Mouse (Mus musculus) hindbrain, embryonic 14.5 days (tissue): ENCODE data around the gene Pax9. TPM values are rescaled to one million over a fixed set of nuclear protein-coding genes. Genes with fewer than 3 reads are reported as not detected.
A peak's percentile ranks its signal among the peaks of the same experiment; 100 is the strongest.

Source experiments
- ATAC-seq: fragments of 200-750 bp; cut with Nextera tagmentation; 2 replicates; pipeline ENCODE4 v1.8.0; 2017; ENCODE audit warnings: moderate number of reproducible peaks, mild to moderate bottlenecking, moderate TSS enrichment, moderate library complexity; ENCODE audit not compliant: low FRiP score
- DNase-seq: peaks from one replicate; pipeline ENCODE4 v3.0.0-alpha.2; 2015; ENCODE audit warnings: low spot score
- H3K27ac ChIP-seq: fragments of 300-500 bp; sonication (generic); 2 replicates; pipeline ENCODE4 v1.5.1; 2014; ENCODE audit warnings: mild to moderate bottlenecking, moderate library complexity
- H3K27me3 ChIP-seq: fragments of 300-500 bp; sonication (generic); 2 replicates; pipeline ENCODE4 v1.6.1; 2014; ENCODE audit warnings: mild to moderate bottlenecking, low read length, mixed read lengths; ENCODE audit not compliant: control insufficient read depth, insufficient read depth
- H3K36me3 ChIP-seq: fragments of 300-500 bp; sonication (generic); replicated peaks from 2 replicates; pipeline ENCODE4 v1.6.1; 2014; ENCODE audit not compliant: control insufficient read depth, insufficient read depth
- H3K4me1 ChIP-seq: fragments of 300-500 bp; sonication (generic); replicated peaks from 2 replicates; pipeline ENCODE4 v1.6.1; 2014; ENCODE audit warnings: antibody characterized with exemption, low read length, mixed read lengths; ENCODE audit not compliant: control insufficient read depth, insufficient read depth
- H3K4me2 ChIP-seq: fragments of 300-500 bp; sonication (generic); replicated peaks from 2 replicates; pipeline ENCODE4 v1.6.1; 2014; ENCODE audit warnings: mild to moderate bottlenecking, moderate library complexity
- H3K4me3 ChIP-seq: fragments of 300-500 bp; sonication (generic); replicated peaks from 2 replicates; pipeline ENCODE4 v1.5.1; 2014; ENCODE audit warnings: mild to moderate bottlenecking, low read length
- H3K9ac ChIP-seq: fragments of 300-500 bp; sonication (generic); 2 replicates; pipeline ENCODE4 v1.6.1; 2014
- H3K9me3 ChIP-seq: fragments of 300-500 bp; sonication (generic); 2 replicates; pipeline ENCODE4 v1.6.1; 2016; ENCODE audit warnings: low read length; ENCODE audit not compliant: control insufficient read depth
- WGBS: fragments of 180-500 bp; shearing (Covaris S2); extraction: QIAGEN DNeasy Blood & Tissue Kit; methylation state at CpG from one replicate; pipeline ENCODE4 v1.1.7; 2014; 5-methylcytosine and 5-hydroxymethylcytosine counted together
- polyA plus RNA-seq: library from polyadenylated mRNA; unstranded; fragments of >200 nt; fragmentation: Nextera tagmentation; extraction: Ambion mirVana; gene quantifications from 2 replicates; pipeline ENCODE4 v1.2.1, GENCODE M21; 2014

Pax9 gene
- polyA plus RNA-seq, 1 experiment from 2014 or later, result not detected

- Histone ChIP-seq H3K36me3 (no peaks in the 10 kb centered on the region), H3K9ac (no peak overlapping the region), H3K4me3 (no peak overlapping the region), H3K27ac (no peak overlapping the region), H3K9me3 (no peaks in the 10 kb centered on the region; the same call in 1 of the 2 replicates), H3K4me2 (no peak overlapping the region), H3K27me3 (peaks cover 100% of the 10 kb centered on the region), H3K4me1 (no peaks in the 10 kb centered on the region)
- DNase-seq (no peak), ATAC-seq (no peak)
- under 1% methylated on average over 8 of the region's 8 CpGs for WGBS
Observed at GRCm38 (mm10) chr12:56688920-56689319, 2.6 kb upstream of the Pax9 start.

GRCm38 (mm10) chr12:56689331-56689730 is 2.2 kb upstream of the Pax9 start:
- Histone ChIP-seq H3K4me2 (no peak overlapping the region), H3K4me1 (no peaks in the 10 kb centered on the region), H3K27me3 (peaks cover 100% of the 10 kb centered on the region), H3K9ac (no peak overlapping the region), H3K9me3 (no peaks in the 10 kb centered on the region; the same call in 1 of the 2 replicates), H3K36me3 (no peaks in the 10 kb centered on the region), H3K27ac (no peak overlapping the region), H3K4me3 (no peak overlapping the region)
- ATAC-seq (no peak), DNase-seq (no peak)
- 4% methylated on average over 10 of the region's 10 CpGs for WGBS

- ATAC-seq (no peak), DNase-seq (peak; percentile 57)
- no peak overlapping the region for H3K4me3 ChIP-seq
- H3K27me3 ChIP-seq, result peaks cover 100% of the 10 kb centered on the region
- no peaks in the 10 kb centered on the region; the same call in 1 of the 2 replicates for H3K9me3 ChIP-seq
- H3K36me3 ChIP-seq, result no peaks in the 10 kb centered on the region
- no peaks in the 10 kb centered on the region for H3K4me1 ChIP-seq
- H3K9ac ChIP-seq, result no peak overlapping the region
- H3K4me2 ChIP-seq, result no peak overlapping the region
- H3K27ac ChIP-seq, result no peak overlapping the region
- under 1% methylated on average over 25 of the region's 25 CpGs for WGBS
Observed at GRCm38 (mm10) chr12:56689736-56690135, 1.8 kb upstream of the Pax9 start.

DNA sequence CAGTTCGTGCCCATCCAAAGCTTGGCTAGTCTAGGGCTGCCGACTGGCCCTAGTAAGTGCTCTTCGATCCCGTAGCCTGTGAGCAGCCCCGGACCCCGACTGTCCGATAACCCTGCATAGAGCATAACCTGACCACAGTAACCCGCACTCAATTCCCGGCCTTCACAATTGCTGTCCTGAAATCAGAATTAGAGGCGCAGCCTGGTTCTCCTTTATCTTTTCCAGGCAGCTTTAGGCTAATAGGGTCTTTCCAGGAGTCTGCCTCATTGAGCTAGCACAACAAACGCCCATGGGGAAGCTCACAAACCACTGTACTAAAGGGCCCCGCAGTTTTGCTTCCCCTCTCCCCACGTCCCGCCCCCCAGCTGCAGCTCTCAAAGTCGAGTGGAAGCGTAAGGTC is 1.2 kb upstream of the Pax9 start:
- no peak overlapping the region for H3K9ac ChIP-seq
- no peak overlapping the region for H3K4me2 ChIP-seq
- no peak overlapping the region for H3K27ac ChIP-seq
- no peaks in the 10 kb centered on the region for H3K4me1 ChIP-seq
- H3K4me3 ChIP-seq, result no peak overlapping the region
- no peaks in the 10 kb centered on the region; the same call in 1 of the 2 replicates for H3K9me3 ChIP-seq
- peaks cover 100% of the 10 kb centered on the region for H3K27me3 ChIP-seq
- no peak for ATAC-seq
- WGBS, result 1% methylated on average over 16 of the region's 16 CpGs
- DNase-seq, result no peak
- no peaks in the 10 kb centered on the region for H3K36me3 ChIP-seq

- 1% methylated on average over 12 of the region's 12 CpGs for WGBS
- Histone ChIP-seq H3K27ac (no peak overlapping the region), H3K4me3 (no peak overlapping the region), H3K4me2 (no peak overlapping the region), H3K27me3 (peaks cover 100% of the 10 kb centered on the region), H3K4me1 (no peaks in the 10 kb centered on the region), H3K9ac (no peak overlapping the region), H3K9me3 (no peaks in the 10 kb centered on the region; the same call in 1 of the 2 replicates), H3K36me3 (no peaks in the 10 kb centered on the region)
- ATAC-seq (no peak), DNase-seq (no peak)
Observed at GRCm38 (mm10) chr12:56691001-56691400, 566 bp upstream of the Pax9 start.

GRCm38 (mm10) chr12:56692536-56692935 is 969 bp downstream of the Pax9 start:
- H3K4me1 ChIP-seq, result no peaks in the 10 kb centered on the region
- no peak overlapping the region for H3K9ac ChIP-seq
- H3K36me3 ChIP-seq, result no peaks in the 10 kb centered on the region
- H3K4me3 ChIP-seq, result no peak overlapping the region
- DNase-seq (no peak), ATAC-seq (no peak)
- 1% methylated on average over 19 of the region's 19 CpGs for WGBS
- no peak overlapping the region for H3K27ac ChIP-seq
- H3K27me3 ChIP-seq, result peaks cover 100% of the 10 kb centered on the region
- no peaks in the 10 kb centered on the region for H3K9me3 ChIP-seq
- H3K4me2 ChIP-seq, result no peak overlapping the region

- ATAC-seq (no peak), DNase-seq (no peak)
- Histone ChIP-seq H3K9me3 (no peaks in the 10 kb centered on the region), H3K9ac (no peak overlapping the region), H3K36me3 (no peaks in the 10 kb centered on the region), H3K27me3 (peaks cover 100% of the 10 kb centered on the region), H3K4me3 (no peak overlapping the region), H3K4me1 (no peaks in the 10 kb centered on the region), H3K27ac (no peak overlapping the region), H3K4me2 (no peak overlapping the region)
- WGBS, result 7% methylated on average over 14 of the region's 14 CpGs
Observed at GRCm38 (mm10) chr12:56693411-56694098, 2.0 kb downstream of the Pax9 start.

- Histone ChIP-seq H3K4me1 (no peaks in the 10 kb centered on the region), H3K27me3 (peaks cover 99% of the 10 kb centered on the region), H3K4me2 (no peak overlapping the region), H3K36me3 (no peaks in the 10 kb centered on the region), H3K9ac (no peak overlapping the region), H3K9me3 (no peaks in the 10 kb centered on the region), H3K27ac (no peak overlapping the region), H3K4me3 (no peak overlapping the region)
- DNase-seq (no peak), ATAC-seq (no peak)
- WGBS, result 4% methylated on average over 14 of the region's 14 CpGs
Observed at GRCm38 (mm10) chr12:56694361-56694760, 2.8 kb downstream of the Pax9 start.

DNA sequence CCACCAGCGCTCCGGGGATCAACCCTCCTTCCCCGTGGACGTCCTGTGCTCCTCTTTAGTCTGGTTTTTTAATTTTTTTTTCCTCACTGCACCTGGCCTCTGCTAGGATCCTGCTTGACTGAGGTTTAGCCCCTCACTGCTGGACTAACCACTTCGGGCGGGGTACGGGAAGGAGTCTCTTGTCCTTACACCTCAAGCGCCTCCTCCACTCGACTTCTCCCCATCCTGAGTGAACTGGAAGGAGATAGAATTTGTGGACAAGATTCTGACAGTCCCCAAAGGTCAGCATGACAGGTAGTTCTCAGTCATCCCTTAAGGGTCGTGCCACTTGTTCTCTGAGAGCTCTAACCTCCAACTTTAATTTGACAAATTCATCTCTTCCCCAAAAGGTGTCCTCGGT is 3.4 kb downstream of the Pax9 start:
- Histone ChIP-seq H3K9ac (no peak overlapping the region), H3K27me3 (peaks cover 99% of the 10 kb centered on the region), H3K9me3 (no peaks in the 10 kb centered on the region), H3K4me2 (peak overlapping the region; percentile 29; the same call in 1 of the 2 replicates), H3K4me1 (no peaks in the 10 kb centered on the region), H3K4me3 (no peak overlapping the region), H3K27ac (no peak overlapping the region), H3K36me3 (no peaks in the 10 kb centered on the region)
- no peak for ATAC-seq
- WGBS, result under 1% methylated on average over 11 of the region's 11 CpGs
- DNase-seq, result no peak
